Mouse (Mus musculus) intestine, embryonic 14.5 days (tissue): ENCODE results near the gene Slc9a1. TPM values are rescaled to one million over a fixed set of nuclear protein-coding genes. Genes with fewer than 3 reads are reported as not detected.

Source experiments
- ATAC-seq: fragments of 200-750 bp; cut with Nextera tagmentation; replicated peaks from 2 replicates; pipeline ENCODE4 v1.8.0; 2017; ENCODE audit warnings: low read depth, moderate number of reproducible peaks, moderate TSS enrichment, moderate library complexity; ENCODE audit not compliant: low FRiP score, low TSS enrichment
- DNase-seq: peaks from one replicate; pipeline ENCODE4 v3.0.0-alpha.2; 2018; ENCODE audit warnings: low spot score
- H3K27ac ChIP-seq: fragments of 300-500 bp; sonication (generic); 2 replicates; pipeline ENCODE4 v1.5.1; 2014; ENCODE audit warnings: low read depth, mild to moderate bottlenecking, control low read depth
- H3K27me3 ChIP-seq: fragments of 300-500 bp; sonication (generic); replicated peaks from 2 replicates; pipeline ENCODE4 v1.6.1; 2014; ENCODE audit warnings: low read length, control low read depth; ENCODE audit not compliant: control insufficient read depth, insufficient read depth
- H3K36me3 ChIP-seq: fragments of 300-500 bp; sonication (generic); 2 replicates; pipeline ENCODE4 v1.6.1; 2014; ENCODE audit warnings: low read length, control low read depth; ENCODE audit not compliant: control insufficient read depth, insufficient read depth
- H3K4me1 ChIP-seq: fragments of 300-500 bp; sonication (generic); replicated peaks from 2 replicates; pipeline ENCODE4 v1.6.1; 2014; ENCODE audit warnings: low read length, control low read depth, mixed read lengths; ENCODE audit not compliant: control insufficient read depth, insufficient read depth
- H3K4me2 ChIP-seq: fragments of 300-500 bp; sonication (generic); 2 replicates; pipeline ENCODE4 v1.6.1; 2014; ENCODE audit warnings: low read length
- H3K4me3 ChIP-seq: fragments of 300-500 bp; sonication (generic); 2 replicates; pipeline ENCODE4 v1.5.1; 2014; ENCODE audit warnings: low read depth, low read length, control low read depth, mixed read lengths
- H3K9ac ChIP-seq: fragments of 300-500 bp; sonication (generic); 2 replicates; pipeline ENCODE4 v1.6.1; 2014; ENCODE audit warnings: mild to moderate bottlenecking, low read length
- H3K9me3 ChIP-seq: fragments of 300-500 bp; sonication (generic); 2 replicates; pipeline ENCODE4 v1.6.1; 2016; ENCODE audit warnings: low read length, control low read depth; ENCODE audit not compliant: control insufficient read depth
- WGBS: fragments of 180-500 bp; shearing (Covaris S2); extraction: QIAGEN DNeasy Blood & Tissue Kit; methylation state at CpG from one replicate; pipeline ENCODE4 v1.1.7; 2014; 5-methylcytosine and 5-hydroxymethylcytosine counted together
- polyA plus RNA-seq: library from polyadenylated mRNA; unstranded; fragments of >200 nt; fragmentation: Nextera tagmentation; extraction: Ambion mirVana; gene quantifications from 2 replicates; pipeline ENCODE4 v1.2.1, GENCODE M21; 2014

Slc9a1 gene
- polyA plus RNA-seq, 1 experiment from 2014 or later: 11.6 TPM

DNA sequence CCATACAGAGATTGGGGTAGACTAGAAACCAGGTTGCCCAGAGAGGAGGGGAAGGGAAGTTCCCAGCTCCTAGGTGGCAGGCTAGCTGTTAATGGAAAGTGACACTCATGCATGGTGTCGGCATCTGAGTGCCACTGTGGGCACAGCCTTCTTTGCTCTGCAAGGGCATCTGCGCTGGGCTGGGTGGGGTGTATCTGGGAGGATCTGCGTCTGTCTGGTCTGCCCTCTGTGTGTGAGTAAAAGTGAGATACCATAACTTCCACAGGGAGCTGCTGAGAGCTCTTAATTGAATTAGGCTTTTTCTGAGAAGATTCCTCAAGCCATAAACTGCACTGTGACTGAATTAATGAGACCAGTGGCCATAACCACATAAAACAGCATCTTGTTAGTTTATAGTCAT is 10.4 kb downstream of the Slc9a1 start:
- H3K36me3 ChIP-seq: peaks cover 6% of the 10 kb centered on the region; the same call in 1 of the 2 replicates
- H3K9me3 ChIP-seq: no peaks in the 10 kb centered on the region
- DNase-seq: no peak
- no peak overlapping the region for H3K4me2 ChIP-seq
- 58% methylated on average over 3 of the region's 3 CpGs for WGBS
- ATAC-seq: no peak
- peaks cover 48% of the 10 kb centered on the region for H3K4me1 ChIP-seq
- H3K27me3 ChIP-seq: no peaks in the 10 kb centered on the region
- H3K4me3 ChIP-seq: no peak overlapping the region
- H3K27ac ChIP-seq: peak overlapping the region; percentile 68
- H3K9ac ChIP-seq: peak overlapping the region; percentile 3; the same call in 1 of the 2 replicates

GRCm38 (mm10) chr4:133380532-133380931 is 11.0 kb downstream of the Slc9a1 start:
- peaks cover 9% of the 10 kb centered on the region; the same call in 1 of the 2 replicates for H3K36me3 ChIP-seq
- peaks cover 48% of the 10 kb centered on the region for H3K4me1 ChIP-seq
- no peak for DNase-seq
- no peak for ATAC-seq
- no peak overlapping the region for H3K9ac ChIP-seq
- H3K27me3 ChIP-seq: no peaks in the 10 kb centered on the region
- H3K27ac ChIP-seq: peak overlapping the region; percentile 68
- H3K4me3 ChIP-seq: no peak overlapping the region
- H3K9me3 ChIP-seq: no peaks in the 10 kb centered on the region
- H3K4me2 ChIP-seq: no peak overlapping the region
- WGBS: 61% methylated on average over 6 of the region's 6 CpGs

DNA sequence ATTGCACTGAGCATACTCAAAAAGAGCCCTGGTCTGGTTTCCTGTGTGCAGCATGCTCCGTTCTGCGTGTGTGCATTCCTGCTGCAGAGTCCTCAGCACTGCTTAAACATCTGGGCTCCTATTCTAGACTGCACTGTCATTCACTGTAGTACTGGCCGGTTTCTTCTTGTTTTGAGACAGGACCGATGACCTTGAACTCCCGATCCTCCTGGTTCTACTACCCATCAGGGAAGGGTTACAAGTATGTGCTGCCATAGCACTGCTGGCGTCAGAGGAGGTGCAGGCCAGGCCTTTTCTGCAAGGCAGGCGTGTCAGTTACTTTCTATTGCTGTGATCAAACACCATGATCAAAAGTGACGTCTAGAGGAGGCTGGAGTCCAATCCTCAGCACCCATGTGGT is 11.6 kb downstream of the Slc9a1 start:
- Histone ChIP-seq H3K9me3 (no peaks in the 10 kb centered on the region), H3K4me3 (no peak overlapping the region), H3K9ac (no peak overlapping the region), H3K27me3 (no peaks in the 10 kb centered on the region), H3K4me1 (peaks cover 44% of the 10 kb centered on the region), H3K27ac (peak overlapping the region; percentile 52; the same call in 1 of the 2 replicates), H3K36me3 (peaks cover 9% of the 10 kb centered on the region; the same call in 1 of the 2 replicates), H3K4me2 (no peak overlapping the region)
- no peak for DNase-seq
- WGBS: 42% methylated on average over 8 of the region's 8 CpGs
- ATAC-seq: no peak

- Histone ChIP-seq H3K4me1 (peaks cover 22% of the 10 kb centered on the region), H3K36me3 (peaks cover 9% of the 10 kb centered on the region; the same call in 1 of the 2 replicates), H3K27ac (no peak overlapping the region), H3K9me3 (no peaks in the 10 kb centered on the region), H3K4me2 (no peak overlapping the region), H3K27me3 (no peaks in the 10 kb centered on the region), H3K4me3 (no peak overlapping the region), H3K9ac (no peak overlapping the region)
- no peak for ATAC-seq
- WGBS: 78% methylated on average over 7 of the region's 7 CpGs
- no peak for DNase-seq
Observed at GRCm38 (mm10) chr4:133386061-133386797, 16.7 kb downstream of the Slc9a1 start.

DNA sequence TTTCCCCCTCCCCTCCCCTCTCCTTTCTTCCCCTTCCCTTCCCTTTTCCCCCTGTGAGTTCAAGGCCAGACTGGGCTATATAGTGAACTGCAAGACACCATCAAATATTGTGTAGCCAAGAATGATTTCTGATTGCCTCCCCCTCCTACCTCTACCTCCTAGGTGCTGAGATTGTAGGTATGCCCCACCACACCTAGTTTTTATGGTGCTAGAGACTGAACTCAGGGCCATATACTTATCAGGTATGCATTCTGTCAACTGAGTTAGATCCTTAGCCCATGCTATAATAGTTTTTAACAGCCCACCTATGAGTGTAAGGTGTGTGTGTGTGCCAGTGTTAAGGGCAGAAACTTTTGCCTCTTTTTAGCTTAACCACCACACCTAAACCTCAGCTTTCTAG is 17.5 kb downstream of the Slc9a1 start:
- H3K4me3 ChIP-seq: no peak overlapping the region
- DNase-seq: no peak
- H3K9me3 ChIP-seq: no peaks in the 10 kb centered on the region
- no peaks in the 10 kb centered on the region for H3K27me3 ChIP-seq
- H3K4me1 ChIP-seq: peaks cover 24% of the 10 kb centered on the region
- H3K9ac ChIP-seq: no peak overlapping the region
- no peak overlapping the region for H3K27ac ChIP-seq
- peak; percentile 50; the same call in 1 of the 2 replicates for ATAC-seq
- H3K36me3 ChIP-seq: peaks cover 6% of the 10 kb centered on the region; the same call in 1 of the 2 replicates
- H3K4me2 ChIP-seq: no peak overlapping the region

DNA sequence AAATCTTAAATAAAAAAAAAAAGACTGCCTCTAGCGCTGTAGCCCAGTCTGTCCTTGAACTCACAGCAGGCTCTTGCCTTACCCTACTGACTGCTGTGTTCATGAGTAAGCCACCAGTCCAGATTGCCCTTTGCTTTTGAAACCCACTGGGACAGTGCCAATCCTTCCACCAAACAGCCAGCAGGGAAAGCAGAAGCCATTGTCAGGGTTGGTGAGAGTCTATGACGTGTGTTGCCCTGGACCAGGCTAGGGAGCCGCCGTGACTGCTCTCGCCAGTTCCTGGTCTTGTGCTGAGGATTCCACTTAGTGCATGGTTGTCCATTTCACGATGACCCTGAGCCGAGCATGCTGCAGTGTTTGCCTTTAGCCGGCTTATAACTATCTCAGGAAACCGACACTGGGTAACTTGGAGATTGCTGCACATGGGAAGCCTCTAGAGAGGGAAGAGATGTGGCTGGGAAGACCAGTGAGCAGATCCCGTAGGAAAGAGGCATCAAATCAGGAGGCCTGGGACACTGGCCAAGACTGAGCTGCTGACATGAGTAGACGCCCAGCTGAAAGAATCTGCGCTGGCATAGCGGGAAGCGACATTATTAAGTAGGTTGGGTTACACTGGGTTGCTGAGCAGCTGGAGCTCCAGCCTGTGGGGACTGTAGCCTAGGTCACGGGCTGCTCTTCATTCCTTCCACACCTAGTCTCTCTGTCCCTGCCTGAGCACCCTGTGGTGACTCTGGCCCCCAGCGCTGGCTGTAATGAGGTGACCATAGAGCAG is 19.5 kb downstream of the Slc9a1 start:
- H3K9me3 ChIP-seq: no peaks in the 10 kb centered on the region
- no peak overlapping the region for H3K4me2 ChIP-seq
- H3K4me3 ChIP-seq: no peak overlapping the region
- H3K9ac ChIP-seq: no peak overlapping the region
- H3K4me1 ChIP-seq: peaks cover 24% of the 10 kb centered on the region
- no peak overlapping the region for H3K27ac ChIP-seq
- WGBS: 82% methylated on average over 16 of the region's 16 CpGs
- no peaks in the 10 kb centered on the region for H3K27me3 ChIP-seq
- no peak for DNase-seq
- ATAC-seq: no peak
- peaks cover 6% of the 10 kb centered on the region; the same call in 1 of the 2 replicates for H3K36me3 ChIP-seq

GRCm38 (mm10) chr4:133390042-133390441 is 20.5 kb downstream of the Slc9a1 start:
- no peak overlapping the region for H3K9ac ChIP-seq
- no peak overlapping the region for H3K27ac ChIP-seq
- no peak overlapping the region for H3K4me3 ChIP-seq
- WGBS: 80% methylated on average over 2 of the region's 2 CpGs
- no peaks in the 10 kb centered on the region for H3K27me3 ChIP-seq
- H3K4me2 ChIP-seq: no peak overlapping the region
- peaks cover 29% of the 10 kb centered on the region for H3K4me1 ChIP-seq
- ATAC-seq (no peak), DNase-seq (no peak)
- H3K36me3 ChIP-seq: peaks cover under 1% of the 10 kb centered on the region; the same call in 1 of the 2 replicates
- no peaks in the 10 kb centered on the region for H3K9me3 ChIP-seq

DNA sequence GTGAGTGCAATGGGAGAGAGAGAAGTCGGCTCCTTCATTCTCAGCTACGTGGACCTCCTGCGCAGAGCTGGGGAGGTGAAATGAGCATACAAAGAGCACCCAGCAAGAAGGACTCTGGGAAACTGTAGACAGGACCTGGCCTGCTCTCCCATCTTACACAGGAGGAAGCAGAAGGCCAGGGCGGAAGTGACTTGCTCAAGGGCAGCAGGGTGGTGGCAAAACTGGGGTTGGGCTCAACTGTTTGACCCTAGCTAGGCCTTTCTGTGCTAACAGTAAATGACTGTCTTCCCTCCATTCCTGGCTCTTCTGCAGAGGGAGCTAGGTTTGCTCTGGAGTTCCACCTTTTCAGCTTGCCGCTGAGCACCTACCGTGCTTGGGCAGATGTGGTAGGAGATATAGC is 21.1 kb downstream of the Slc9a1 start:
- Histone ChIP-seq H3K9me3 (no peaks in the 10 kb centered on the region), H3K4me1 (peaks cover 35% of the 10 kb centered on the region), H3K27ac (no peak overlapping the region), H3K4me3 (no peak overlapping the region), H3K9ac (no peak overlapping the region), H3K36me3 (no peaks in the 10 kb centered on the region), H3K27me3 (no peaks in the 10 kb centered on the region), H3K4me2 (no peak overlapping the region)
- 90% methylated on average over 6 of the region's 6 CpGs for WGBS
- no peak for ATAC-seq
- no peak for DNase-seq
